ENCODE assay signal across 9 mouse cellular contexts in the genomic region with DNA sequence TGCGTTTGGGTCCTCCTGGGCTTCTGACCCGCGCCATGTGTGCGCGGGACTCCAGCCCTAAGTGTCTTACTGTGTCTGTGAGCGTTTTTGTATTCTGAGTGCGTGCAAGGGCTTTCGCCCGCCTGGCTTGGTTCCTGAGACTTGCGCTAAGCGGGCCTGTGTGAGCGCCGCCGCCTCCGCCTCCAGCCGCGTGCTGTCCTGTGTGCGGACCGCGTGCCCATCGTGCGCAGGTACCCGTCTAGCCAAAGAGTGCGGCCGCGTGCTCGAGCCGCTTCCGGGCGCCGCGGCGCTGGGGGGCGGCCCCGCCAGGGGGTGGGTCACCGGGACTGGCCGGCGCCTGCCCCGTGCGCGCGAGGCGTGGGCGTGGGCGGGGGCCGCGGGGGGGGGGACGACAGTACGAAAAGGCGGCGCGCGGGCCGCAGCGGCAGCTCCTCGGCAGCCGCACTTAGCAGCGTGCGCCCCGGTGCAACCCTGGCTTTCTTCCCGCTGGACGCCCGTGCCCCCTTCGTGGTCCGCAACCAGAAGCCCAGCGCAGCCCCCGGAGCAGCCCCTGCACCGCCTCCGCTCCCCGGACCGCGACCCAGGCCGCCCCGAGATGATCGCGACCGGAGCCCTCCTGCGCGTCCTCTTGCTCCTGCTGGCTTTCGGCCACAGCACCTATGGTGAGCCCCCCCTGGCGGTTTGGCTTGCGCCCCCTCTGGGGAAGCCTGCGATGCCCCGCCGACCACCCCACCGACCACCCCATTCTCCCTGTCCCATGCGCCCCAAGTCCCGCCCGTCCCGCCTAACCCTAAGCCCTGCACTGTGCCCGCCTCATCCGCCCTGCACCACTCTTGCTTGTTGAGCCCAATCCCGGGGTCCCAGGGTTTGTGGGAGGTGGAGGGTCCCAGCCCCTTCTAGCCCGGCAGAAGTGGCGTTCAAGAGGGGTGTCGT. TPM values are rescaled to one million over a fixed set of nuclear protein-coding genes. Genes with fewer than 3 reads are reported as not detected.
A peak's percentile ranks its signal among the peaks of the same experiment; 100 is the strongest.
DNase-seq lines count a peak whose midpoint lies in the region; ATAC-seq and TF ChIP-seq lines count a peak whose summit lies in the region.
"Had no signal": no experiment of that assay in that cellular context is flagged by ENCODE, and none has a peak within 500 bp of the region (broad histone marks: within the 10 kb centered on the region; RNA-seq: fewer than 3 reads in every experiment).

No protein-coding gene starts in this region.

- no peak for DNase-seq in heart, adult 11 months
- DNase-seq in ES-E14 (ENCODE audit: low read depth, low spot score) (no peak), liver (peak; percentile 63)
- DNase-seq in forebrain, embryonic 10.5 days (ENCODE audit: extremely low spot score, low spot score), result peak; percentile 67
- peak; percentile 38 for DNase-seq in splenic B cell, adult 2 months (ENCODE audit: low read depth, low spot score)
- no peak for DNase-seq in thymus, postnatal 0 days (ENCODE audit: low spot score)
- DNase-seq in spleen, adult 18-20 months, result no peak

- H3K36me3 ChIP-seq in heart, embryonic 12.5 days, result no peaks in the 10 kb centered on the region
- H3K36me3 ChIP-seq in ES-E14 (ENCODE audit: control insufficient read depth, insufficient read depth, low read length, poor library complexity, severe bottlenecking), result no peaks in the 10 kb centered on the region
- peaks cover 4% of the 10 kb centered on the region; the same call in 1 of the 2 replicates for H3K36me3 ChIP-seq in forebrain, embryonic 10.5 days (replicated peaks)
- H3K36me3 ChIP-seq in splenic B cell, adult 2 months (ENCODE audit: control insufficient read depth, insufficient read depth, low read length, poor library complexity, severe bottlenecking), result no peaks in the 10 kb centered on the region

- in situ Hi-C loops in ES-E14 (cut with MboI; ENCODE audit: low sequenced_read_pairs in 2 of 2, unreplicated experiment in 2 of 2), result no loop called here

- no peaks in the 10 kb centered on the region for H3K9me3 ChIP-seq in heart, embryonic 12.5 days (replicated peaks)
- H3K9me3 ChIP-seq in ES-E14 (ENCODE audit: control insufficient read depth, insufficient read depth, low read depth, low read length), result no peaks in the 10 kb centered on the region
- H3K9me3 ChIP-seq in forebrain, embryonic 10.5 days, result no peaks in the 10 kb centered on the region

- 2% methylated on average over 91 of the region's 96 CpGs for WGBS in heart, embryonic 12.5 days
- under 1% methylated on average over 95 of the region's 96 CpGs for WGBS in forebrain, embryonic 10.5 days

- peak overlapping the region; percentile 88 for H3K4me2 ChIP-seq in heart, embryonic 12.5 days

- peaks cover 82% of the 10 kb centered on the region for H3K27me3 ChIP-seq in heart, embryonic 12.5 days (replicated peaks)
- peaks cover 100% of the 10 kb centered on the region for H3K27me3 ChIP-seq in forebrain, embryonic 10.5 days (ENCODE audit: poor library complexity, severe bottlenecking)
- H3K27me3 ChIP-seq in splenic B cell, adult 2 months (ENCODE audit: control insufficient read depth, insufficient read depth, low read length, poor library complexity, severe bottlenecking), result peaks cover 4% of the 10 kb centered on the region; the same call in 1 of the 2 replicates

- peak overlapping the region; percentile 53 for H3K4me3 ChIP-seq in heart, embryonic 12.5 days
- peak overlapping the region; percentile 58 to 66 for H3K4me3 ChIP-seq in ES-E14 (ENCODE audit: insufficient read depth in 1 of 2, low read depth in 1 of 2, low read length in 2 of 2, poor library complexity in 1 of 2, severe bottlenecking in 1 of 2)
- peak overlapping the region; percentile 65 for H3K4me3 ChIP-seq in forebrain, embryonic 10.5 days

- peak; percentile 29 for ATAC-seq in heart, embryonic 12.5 days (ENCODE audit: insufficient number of reproducible peaks, low FRiP score)

- no peak overlapping the region for H3K27ac ChIP-seq in heart, embryonic 12.5 days (ENCODE audit: poor library complexity, severe bottlenecking)
- no peak overlapping the region for H3K27ac ChIP-seq in ES-E14 (ENCODE audit: insufficient read depth, low read depth, low read length, poor library complexity, severe bottlenecking)
- peak overlapping the region; percentile 94 for H3K27ac ChIP-seq in forebrain, embryonic 10.5 days

- H3K9ac ChIP-seq in heart, embryonic 12.5 days, result peak overlapping the region; percentile 60
- peak overlapping the region; percentile 62 for H3K9ac ChIP-seq in ES-E14 (ENCODE audit: insufficient read depth, low read depth, low read length, poor library complexity, severe bottlenecking)

- peaks cover 39% of the 10 kb centered on the region for H3K4me1 ChIP-seq in heart, embryonic 12.5 days (replicated peaks)
- H3K4me1 ChIP-seq in ES-E14 (ENCODE audit: control insufficient read depth in 2 of 2, insufficient read depth in 2 of 2, low read length in 2 of 2, poor library complexity in 1 of 2), result peaks cover 2 to 11% of the 10 kb centered on the region in 2 experiments; a peak in 3 of 4 replicates
- H3K4me1 ChIP-seq in forebrain, embryonic 10.5 days, result peaks cover 97% of the 10 kb centered on the region

TF ChIP-seq in ES-E14, 5 proteins besides CTCF, POLR2A, EP300 and RAD21:
- TF ChIP-seq ZNF384 (IDR thresholded peaks at IDR 0.05; ENCODE audit: low read depth, low read length) (no peak), MAFK (IDR thresholded peaks at IDR 0.05; ENCODE audit: insufficient read depth, low read depth, low read length) (no peak), HCFC1 (IDR thresholded peaks at IDR 0.05; ENCODE audit: borderline replicate concordance, insufficient read depth, low read length) (no peak), ZC3H11A (IDR thresholded peaks at IDR 0.05; ENCODE audit: borderline replicate concordance, low read depth, low read length) (no peak), CHD2 (IDR thresholded peaks at IDR 0.05; ENCODE audit: low read depth, low read length) (no peak)

RNA-seq across cellular contexts. Expression of a gene that starts 0.7 kb away (rescaled TPM):
- polyA plus RNA-seq in heart, embryonic 12.5 days (2016; fragmentation: Nextera tagmentation; extraction: Ambion mirVana), result 61.1 and 69.0 TPM in 2 replicates
- total RNA-seq in ES-E14 (2012; rRNA removed), result 8.6 and 13.6 TPM in 2 replicates
- polyA plus RNA-seq in forebrain, embryonic 10.5 days (2016; fragmentation: Nextera tagmentation; extraction: Ambion mirVana), result 200 and 274 TPM in 2 replicates
- 32.6 and 43.5 TPM in 2 replicates for polyA plus RNA-seq in thymus, postnatal 0 days (2015; fragmentation: Nextera tagmentation; extraction: Ambion mirVana)
- total RNA-seq: MEL had no signal

Comparison
In these comparisons a context has a peak if more than half of its experiments do, and no peak if none do; other contexts are left out.
1. DNase-seq: peak in forebrain, embryonic 10.5 days (single experiment), liver (single experiment) and splenic B cell, adult 2 months (single experiment); none in heart, adult 11 months (single experiment), ES-E14 (single experiment), thymus, postnatal 0 days (single experiment) and spleen, adult 18-20 months (0 of 2).
2. Peak in every context shown above with its lines, with median percentiles within 50 percentile points of each other: H3K4me3 ChIP-seq.